Mouse (Mus musculus) embryo, embryonic 10 days (tissue): ENCODE data around the gene Eps8l2.

Experiments used
- DNase-seq: peaks from one replicate; pipeline ENCODE4 v3.0.0-alpha.2; 2015; ENCODE audit warnings: low spot score

The Eps8l2 gene

GRCm38 (mm10) chr7:141338576-141339131 lies at the start of gene Eps8l2:
TSS of gene Eps8l2 (plus strand) at chr7:141338880.
- DNase-seq, result peak; percentile 42

GRCm38 (mm10) chr7:141291921-141292582 lies 46.6 kb upstream of the Eps8l2 start, which contains the start of gene Drd4:
TSS of gene Drd4 (plus strand) at chr7:141292006.
- peak; percentile 52 for DNase-seq

- no peak for DNase-seq
Observed at GRCm38 (mm10) chr7:141292583-141293388, 45.9 kb upstream of the Eps8l2 start.

GRCm38 (mm10) chr7:141293852-141294471 lies 44.7 kb upstream of the Eps8l2 start:
- peak; percentile 72 for DNase-seq

- DNase-seq, result peak; percentile 22
Observed at GRCm38 (mm10) chr7:141294479-141294878, 44.2 kb upstream of the Eps8l2 start.

- DNase-seq, result no peak
Observed at GRCm38 (mm10) chr7:141297926-141298650, 40.6 kb upstream of the Eps8l2 start.

GRCm38 (mm10) chr7:141299175-141299574 lies 39.5 kb upstream of the Eps8l2 start:
- no peak for DNase-seq

- DNase-seq, result no peak
Observed at GRCm38 (mm10) chr7:141301386-141301785, 37.3 kb upstream of the Eps8l2 start.

- no peak for DNase-seq
Observed at GRCm38 (mm10) chr7:141302702-141303268, 35.9 kb upstream of the Eps8l2 start.

- DNase-seq, result no peak
Observed at GRCm38 (mm10) chr7:141304537-141304936, 34.1 kb upstream of the Eps8l2 start.

- DNase-seq, result no peak
Observed at GRCm38 (mm10) chr7:141314416-141314815, 24.3 kb upstream of the Eps8l2 start.

GRCm38 (mm10) chr7:141315076-141315475 lies 23.6 kb upstream of the Eps8l2 start:
- DNase-seq, result no peak

GRCm38 (mm10) chr7:141315974-141316373 lies 22.7 kb upstream of the Eps8l2 start:
- peak; percentile 36 for DNase-seq

- no peak for DNase-seq
Observed at GRCm38 (mm10) chr7:141317619-141318132, 21.0 kb upstream of the Eps8l2 start.

GRCm38 (mm10) chr7:141319446-141319845 lies 19.2 kb upstream of the Eps8l2 start:
- DNase-seq, result no peak

GRCm38 (mm10) chr7:141324686-141325085 lies 14.0 kb upstream of the Eps8l2 start:
- no peak for DNase-seq

GRCm38 (mm10) chr7:141326546-141327446 lies 11.9 kb upstream of the Eps8l2 start:
- peak; percentile 53 for DNase-seq

GRCm38 (mm10) chr7:141327469-141328372 lies 11.0 kb upstream of the Eps8l2 start, which contains the start of the genes Deaf1 and Tmem80:
TSS of gene Deaf1 (minus strand) at chr7:141327690.
TSS of gene Tmem80 (plus strand) at chr7:141327739.
- DNase-seq, result peak; percentile 97
